Mouse (Mus musculus): ENCODE measurements around the gene Blvrb. TPM values are rescaled to one million over a fixed set of nuclear protein-coding genes. Genes with fewer than 3 reads are reported as not detected.
A peak's percentile ranks its signal among the peaks of the same experiment; 100 is the strongest.

Blvrb gene
- polyA plus RNA-seq, 1 experiment from 2014 or later: 23.7 TPM

GRCm38 (mm10) chr7:27458614-27459013 is 10.8 kb downstream of the Blvrb start:
- 91% methylated on average over 4 of the region's 4 CpGs for WGBS
- no peak for ATAC-seq

DNA sequence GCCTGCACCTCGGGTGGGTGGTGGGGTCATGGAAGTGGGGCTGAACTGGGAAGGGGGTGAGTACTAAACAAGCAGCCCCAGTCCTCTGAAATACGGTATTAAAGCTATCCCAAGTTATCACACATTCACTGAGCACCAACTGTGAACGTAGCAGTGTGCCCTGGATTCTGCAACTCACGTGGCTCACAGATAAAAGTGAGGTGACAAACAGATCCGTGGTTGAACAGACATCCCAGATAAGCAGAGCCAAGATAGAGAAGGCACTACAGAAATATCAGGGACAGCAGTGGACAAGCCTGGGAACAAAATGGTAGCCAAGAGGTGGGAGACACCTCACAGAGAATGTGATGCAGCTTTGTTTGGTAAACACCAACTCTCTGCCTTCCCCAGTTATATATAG is 11.9 kb downstream of the Blvrb start:
- H3K36me3 ChIP-seq (ENCODE audit: control insufficient read depth, insufficient read depth, low read length): no peaks in the 10 kb centered on the region
- no peaks in the 10 kb centered on the region for H3K4me1 ChIP-seq (ENCODE audit: control insufficient read depth, insufficient read depth, low read depth, low read length)
- H3K4me2 ChIP-seq (ENCODE audit: low read length): no peak overlapping the region
- no peak overlapping the region for H3K9ac ChIP-seq (ENCODE audit: low read depth, low read length)
- 94% methylated on average over 5 of the region's 5 CpGs for WGBS
- H3K4me3 ChIP-seq (ENCODE audit: low read length): no peak overlapping the region
- no peaks in the 10 kb centered on the region for H3K9me3 ChIP-seq (ENCODE audit: control insufficient read depth, low read length)
- ATAC-seq: no peak
- no peak overlapping the region for H3K27ac ChIP-seq (ENCODE audit: low read depth, low read length)
- H3K27me3 ChIP-seq (replicated peaks; ENCODE audit: control insufficient read depth, insufficient read depth, low read length): no peaks in the 10 kb centered on the region

More at GRCm38 (mm10) chr7:27458614-27459013, 10.8 kb downstream of the Blvrb start:
- Histone ChIP-seq H3K4me3 (ENCODE audit: low read length) (no peak overlapping the region), H3K4me1 (ENCODE audit: control insufficient read depth, insufficient read depth, low read depth, low read length) (no peaks in the 10 kb centered on the region), H3K27ac (ENCODE audit: low read depth, low read length) (no peak overlapping the region), H3K27me3 (replicated peaks; ENCODE audit: control insufficient read depth, insufficient read depth, low read length) (no peaks in the 10 kb centered on the region), H3K9me3 (ENCODE audit: control insufficient read depth, low read length) (no peaks in the 10 kb centered on the region), H3K4me2 (ENCODE audit: low read length) (no peak overlapping the region), H3K36me3 (ENCODE audit: control insufficient read depth, insufficient read depth, low read length) (no peaks in the 10 kb centered on the region), H3K9ac (ENCODE audit: low read depth, low read length) (no peak overlapping the region)

GRCm38 (mm10) chr7:27460477-27460876 is 12.7 kb downstream of the Blvrb start:
- Histone ChIP-seq H3K9ac (ENCODE audit: low read depth, low read length) (no peak overlapping the region), H3K36me3 (ENCODE audit: control insufficient read depth, insufficient read depth, low read length) (no peaks in the 10 kb centered on the region), H3K27me3 (replicated peaks; ENCODE audit: control insufficient read depth, insufficient read depth, low read length) (no peaks in the 10 kb centered on the region), H3K9me3 (ENCODE audit: control insufficient read depth, low read length) (no peaks in the 10 kb centered on the region), H3K27ac (ENCODE audit: low read depth, low read length) (no peak overlapping the region), H3K4me1 (ENCODE audit: control insufficient read depth, insufficient read depth, low read depth, low read length) (no peaks in the 10 kb centered on the region), H3K4me2 (ENCODE audit: low read length) (no peak overlapping the region), H3K4me3 (ENCODE audit: low read length) (no peak overlapping the region)
- WGBS: 89% methylated on average over 6 of the region's 6 CpGs
- ATAC-seq: no peak

- Histone ChIP-seq H3K27me3 (replicated peaks; ENCODE audit: control insufficient read depth, insufficient read depth, low read length) (no peaks in the 10 kb centered on the region), H3K9ac (ENCODE audit: low read depth, low read length) (no peak overlapping the region), H3K9me3 (ENCODE audit: control insufficient read depth, low read length) (no peaks in the 10 kb centered on the region), H3K36me3 (ENCODE audit: control insufficient read depth, insufficient read depth, low read length) (no peaks in the 10 kb centered on the region), H3K4me1 (ENCODE audit: control insufficient read depth, insufficient read depth, low read depth, low read length) (peaks cover 4% of the 10 kb centered on the region), H3K4me2 (ENCODE audit: low read length) (no peak overlapping the region), H3K4me3 (ENCODE audit: low read length) (no peak overlapping the region), H3K27ac (ENCODE audit: low read depth, low read length) (no peak overlapping the region)
- ATAC-seq: 0 out of 2 replicates have a peak, but pooled peaks have one; percentile 10
- 36% methylated on average over 4 of the region's 4 CpGs for WGBS
These were observed 19.9 kb downstream of the Blvrb start for GRCm38 (mm10) chr7:27467648-27468047.

- H3K4me2 ChIP-seq (ENCODE audit: low read length): no peak overlapping the region
- 93% methylated on average over 11 of the region's 11 CpGs for WGBS
- H3K4me3 ChIP-seq (ENCODE audit: low read length): no peak overlapping the region
- H3K9me3 ChIP-seq (ENCODE audit: control insufficient read depth, low read length): no peaks in the 10 kb centered on the region
- ATAC-seq: no peak
- no peaks in the 10 kb centered on the region for H3K27me3 ChIP-seq (replicated peaks; ENCODE audit: control insufficient read depth, insufficient read depth, low read length)
- no peaks in the 10 kb centered on the region for H3K36me3 ChIP-seq (ENCODE audit: control insufficient read depth, insufficient read depth, low read length)
- no peak overlapping the region for H3K27ac ChIP-seq (ENCODE audit: low read depth, low read length)
- no peak overlapping the region for H3K9ac ChIP-seq (ENCODE audit: low read depth, low read length)
- peaks cover 9% of the 10 kb centered on the region for H3K4me1 ChIP-seq (ENCODE audit: control insufficient read depth, insufficient read depth, low read depth, low read length)
These were observed 23.8 kb downstream of the Blvrb start for GRCm38 (mm10) chr7:27471390-27472120.

- no peak overlapping the region for H3K9ac ChIP-seq (ENCODE audit: low read depth, low read length)
- H3K4me1 ChIP-seq (ENCODE audit: control insufficient read depth, insufficient read depth, low read depth, low read length): peaks cover 9% of the 10 kb centered on the region
These were observed 24.8 kb downstream of the Blvrb start for GRCm38 (mm10) chr7:27472596-27472995.

DNA sequence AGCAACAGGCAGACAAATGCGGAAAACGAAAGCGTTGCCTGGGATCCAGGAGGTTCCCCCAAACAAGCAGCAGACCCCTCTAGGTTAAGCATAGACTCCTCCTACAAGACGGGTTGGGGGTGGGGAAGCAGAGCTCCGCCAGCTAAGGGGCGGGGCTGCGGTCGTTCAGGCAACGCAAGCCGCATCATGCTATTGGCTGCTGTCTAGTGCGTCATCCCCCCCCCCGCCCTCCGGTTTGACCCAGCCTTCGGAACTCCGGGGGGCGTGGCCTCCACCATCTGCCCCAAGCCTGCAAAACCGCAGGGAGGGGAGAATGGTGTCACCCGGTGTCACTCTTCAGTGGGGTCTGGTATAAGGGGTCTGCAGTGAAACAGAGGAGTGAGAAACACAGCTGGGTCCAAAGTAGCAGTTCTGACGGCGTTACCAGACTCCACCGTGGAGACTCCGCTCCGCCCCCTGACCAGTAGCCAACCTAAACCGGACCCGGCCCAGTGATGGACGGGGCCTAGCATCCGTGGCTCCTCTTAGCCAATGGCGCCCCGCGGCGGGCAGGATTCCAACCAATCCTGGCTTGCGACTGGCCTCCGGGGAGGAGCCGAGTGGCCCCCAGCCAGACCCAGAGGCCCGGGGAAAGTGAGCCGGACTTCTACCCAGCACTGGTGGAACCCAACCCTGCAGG is 25.5 kb downstream of the Blvrb start, which contains the start of gene Sertad3:
TSS of gene Sertad3 (plus strand) at position 613 of the 679 bp plus-strand sequence.
- Histone ChIP-seq H3K4me1 (ENCODE audit: control insufficient read depth, insufficient read depth, low read depth, low read length) (peaks cover 9% of the 10 kb centered on the region), H3K36me3 (ENCODE audit: control insufficient read depth, insufficient read depth, low read length) (no peaks in the 10 kb centered on the region), H3K27me3 (replicated peaks; ENCODE audit: control insufficient read depth, insufficient read depth, low read length) (no peaks in the 10 kb centered on the region), H3K9ac (ENCODE audit: low read depth, low read length) (peak within 1 kb of the TSS; percentile 67), H3K4me3 (ENCODE audit: low read length) (peak within 1 kb of the TSS; percentile 70), H3K27ac (ENCODE audit: low read depth, low read length) (peak within 1 kb of the TSS; percentile 80), H3K9me3 (ENCODE audit: control insufficient read depth, low read length) (no peaks in the 10 kb centered on the region), H3K4me2 (ENCODE audit: low read length) (peak within 1 kb of the TSS; percentile 91)
- ATAC-seq: peak; percentile 94
- under 1% methylated on average over 36 of the region's 36 CpGs for WGBS

More at GRCm38 (mm10) chr7:27472596-27472995, 24.8 kb downstream of the Blvrb start:
- no peaks in the 10 kb centered on the region for H3K36me3 ChIP-seq (ENCODE audit: control insufficient read depth, insufficient read depth, low read length)
- ATAC-seq: no peak
- H3K9me3 ChIP-seq (ENCODE audit: control insufficient read depth, low read length): no peaks in the 10 kb centered on the region
- WGBS: 43% methylated on average over 7 of the region's 7 CpGs
- H3K27me3 ChIP-seq (replicated peaks; ENCODE audit: control insufficient read depth, insufficient read depth, low read length): no peaks in the 10 kb centered on the region
- H3K4me3 ChIP-seq (ENCODE audit: low read length): peak overlapping the region; percentile 70
- peak overlapping the region; percentile 49 for H3K27ac ChIP-seq (ENCODE audit: low read depth, low read length)
- H3K4me2 ChIP-seq (ENCODE audit: low read length): peak overlapping the region; percentile 91

DNA sequence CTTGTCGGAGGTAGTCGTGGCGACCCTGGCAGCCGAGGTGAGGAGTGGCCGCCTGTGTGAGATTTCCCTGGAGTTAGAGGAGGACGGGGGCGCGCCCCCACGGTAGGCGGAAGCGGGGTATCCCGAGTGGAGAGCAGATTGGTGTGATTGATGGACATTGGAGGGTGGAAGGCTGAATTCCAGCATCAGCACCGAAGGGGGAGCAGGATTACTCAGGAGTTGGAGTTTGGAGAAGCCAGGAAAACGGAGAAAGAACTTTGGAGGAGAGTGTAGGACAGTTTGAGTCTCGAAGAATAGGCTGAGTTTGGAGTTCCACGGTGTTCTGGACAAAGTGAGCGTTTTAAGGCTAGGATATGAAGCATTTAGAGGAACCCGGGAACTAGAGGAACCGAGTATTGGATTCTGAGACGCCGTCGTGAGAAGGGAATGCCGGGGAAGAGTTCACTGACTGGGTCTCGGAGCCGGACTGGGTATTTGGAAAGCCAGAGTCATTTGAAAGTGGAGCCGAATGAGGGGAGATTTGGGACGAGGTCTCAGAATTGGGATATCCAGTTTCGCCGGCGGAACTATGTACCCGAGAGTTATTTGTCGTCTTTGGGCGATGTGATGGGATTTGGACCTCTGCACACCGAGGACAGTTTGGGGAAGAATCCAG is 26.2 kb downstream of the Blvrb start:
- Histone ChIP-seq H3K36me3 (ENCODE audit: control insufficient read depth, insufficient read depth, low read length) (no peaks in the 10 kb centered on the region), H3K27ac (ENCODE audit: low read depth, low read length) (peak overlapping the region; percentile 80), H3K4me3 (ENCODE audit: low read length) (peak overlapping the region; percentile 70), H3K9ac (ENCODE audit: low read depth, low read length) (peak overlapping the region; percentile 67), H3K4me1 (ENCODE audit: control insufficient read depth, insufficient read depth, low read depth, low read length) (peaks cover 9% of the 10 kb centered on the region), H3K9me3 (ENCODE audit: control insufficient read depth, low read length) (no peaks in the 10 kb centered on the region), H3K4me2 (ENCODE audit: low read length) (peak overlapping the region; percentile 91), H3K27me3 (replicated peaks; ENCODE audit: control insufficient read depth, insufficient read depth, low read length) (no peaks in the 10 kb centered on the region)
- no peak for ATAC-seq
- WGBS: under 1% methylated on average over 34 of the region's 34 CpGs

DNA sequence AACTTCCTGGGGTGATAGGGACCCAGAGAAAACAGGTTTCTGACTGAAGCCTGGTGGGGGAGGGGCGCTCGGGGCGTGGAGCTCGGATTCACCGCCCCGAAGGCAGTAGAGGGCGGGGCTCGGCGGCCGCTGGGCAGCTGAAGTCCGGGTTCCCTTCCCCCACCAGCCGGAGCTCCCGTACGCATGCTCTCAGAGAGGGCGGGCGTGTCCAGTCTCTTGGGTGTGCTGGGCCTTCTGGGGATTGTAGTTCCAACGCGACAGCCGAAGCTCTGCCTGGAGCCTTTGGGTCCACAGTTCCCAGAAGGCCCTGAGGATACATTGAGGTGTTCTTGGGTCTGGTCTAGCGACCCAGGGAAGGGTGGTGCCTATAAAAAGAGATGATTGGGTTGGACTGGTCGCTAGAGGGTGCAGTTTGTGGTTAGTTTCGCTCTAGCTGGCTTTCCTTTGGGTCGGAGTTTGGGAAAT is 26.7 kb downstream of the Blvrb start:
- H3K27me3 ChIP-seq (replicated peaks; ENCODE audit: control insufficient read depth, insufficient read depth, low read length): no peaks in the 10 kb centered on the region
- H3K9ac ChIP-seq (ENCODE audit: low read depth, low read length): peak overlapping the region; percentile 67
- H3K9me3 ChIP-seq (ENCODE audit: control insufficient read depth, low read length): no peaks in the 10 kb centered on the region
- H3K36me3 ChIP-seq (ENCODE audit: control insufficient read depth, insufficient read depth, low read length): no peaks in the 10 kb centered on the region
- H3K4me3 ChIP-seq (ENCODE audit: low read length): peak overlapping the region; percentile 70
- under 1% methylated on average over 18 of the region's 23 CpGs for WGBS
- H3K4me1 ChIP-seq (ENCODE audit: control insufficient read depth, insufficient read depth, low read depth, low read length): peaks cover 9% of the 10 kb centered on the region
- ATAC-seq: peak; percentile 94
- H3K4me2 ChIP-seq (ENCODE audit: low read length): peak overlapping the region; percentile 91
- peak overlapping the region; percentile 80 for H3K27ac ChIP-seq (ENCODE audit: low read depth, low read length)

Measured in hindbrain, embryonic 16.5 days (tissue).